Mouse (Mus musculus) monocyte, adult 2 months (primary cell): ENCODE measurements around the gene Hist2h4.
"Not testable (repeated sequence)": the region's sequence is repeated elsewhere in the genome, so short reads cannot be mapped to it uniquely, and the experiment has no call there.

Source experiments
- DNase-seq, 2 experiments: peaks; one replicate each; pipeline ENCODE4 v3.0.0; 2022; ENCODE audit warnings: low spot score in 2 of 2, low read depth in 1 of 2

Gene Hist2h4

GRCm38 (mm10) chr3:96226695-96227648 is 36.1 kb downstream of the Hist2h4 start:
- no peak for DNase-seq

- DNase-seq: no peak
Observed at GRCm38 (mm10) chr3:96225421-96225820, 37.7 kb downstream of the Hist2h4 start.

DNA sequence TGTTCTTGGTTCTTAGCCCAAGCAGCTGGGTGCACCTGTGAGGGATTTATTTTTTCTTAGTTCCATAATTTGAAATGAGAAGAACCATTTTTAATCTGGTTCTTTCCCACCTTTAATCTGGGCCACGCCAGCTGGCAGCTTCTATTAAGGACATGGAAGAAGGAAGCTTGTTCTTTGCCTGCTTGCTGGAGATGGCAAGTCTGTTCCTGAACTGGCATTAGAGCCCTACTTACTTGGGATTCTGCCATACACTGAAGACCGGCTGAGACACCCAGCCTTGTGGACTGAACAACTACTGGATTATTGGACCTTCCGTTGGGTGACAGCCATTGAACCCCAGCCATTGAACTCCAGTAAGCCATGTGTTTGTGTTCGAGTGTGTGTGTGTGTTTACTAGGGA is 40.3 kb downstream of the Hist2h4 start:
- no peak for DNase-seq

DNA sequence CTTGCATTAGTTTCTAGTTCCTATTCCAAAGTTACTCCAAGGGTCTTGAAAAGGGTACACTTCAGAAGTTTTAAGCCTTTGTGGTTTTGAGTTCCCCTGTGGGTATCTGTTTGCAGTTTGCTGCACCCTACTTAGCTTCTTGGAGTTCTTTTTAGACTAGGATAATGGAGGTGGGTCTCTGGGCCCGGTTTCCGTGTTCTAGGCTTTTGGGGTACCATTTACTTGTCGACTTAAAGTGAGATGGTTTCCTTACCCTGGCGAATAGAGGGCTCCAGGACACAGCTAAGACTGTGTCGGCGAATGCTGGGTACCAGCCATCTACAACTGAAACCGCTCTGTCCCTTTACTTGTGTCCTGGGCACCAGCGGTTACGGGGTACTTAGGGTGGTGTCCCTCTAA is 41.5 kb downstream of the Hist2h4 start:
- no peak for DNase-seq

DNA sequence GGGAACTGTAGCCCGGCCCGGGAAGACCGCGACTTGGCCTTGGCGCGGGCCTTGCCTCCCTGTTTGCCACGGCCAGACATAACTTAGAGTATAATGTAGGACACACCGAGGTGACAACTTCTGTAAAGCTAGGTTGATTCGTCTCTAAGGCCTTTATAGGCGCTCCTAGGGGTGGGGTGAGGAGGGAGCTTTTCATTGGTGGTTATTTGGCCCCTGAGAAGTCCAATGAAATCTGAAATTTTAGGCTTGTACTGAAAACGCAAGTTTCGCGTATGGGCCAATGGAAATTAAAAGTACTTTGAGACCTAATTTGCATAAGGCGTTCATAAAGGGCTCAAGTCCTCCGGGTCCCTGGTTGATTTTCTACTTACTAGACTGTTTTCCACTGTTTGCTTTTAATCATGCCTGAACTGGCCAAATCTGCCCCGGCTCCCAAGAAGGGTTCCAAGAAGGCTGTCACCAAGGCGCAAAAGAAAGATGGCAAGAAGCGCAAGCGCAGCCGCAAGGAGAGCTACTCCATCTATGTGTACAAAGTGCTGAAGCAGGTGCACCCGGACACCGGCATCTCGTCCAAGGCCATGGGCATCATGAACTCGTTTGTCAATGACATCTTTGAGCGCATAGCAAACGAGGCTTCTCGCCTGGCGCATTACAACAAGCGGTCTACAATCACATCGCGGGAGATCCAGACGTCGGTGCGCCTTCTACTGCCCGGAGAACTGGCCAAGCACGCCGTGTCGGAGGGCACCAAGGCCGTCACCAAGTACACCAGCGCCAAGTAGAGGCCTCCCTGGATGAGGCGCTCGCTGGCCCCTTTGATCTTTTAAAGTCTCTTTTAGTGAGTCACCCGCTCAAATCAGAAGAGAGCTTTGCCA is 42.1 kb downstream of the Hist2h4 start, which contains the start of the genes Hist2h2ac and Hist2h2be:
Gene Hist2h2ac (minus strand): TSS at position 116 of the 875 bp plus-strand sequence.
Gene Hist2h2be (plus strand): TSS at position 355 of the 875 bp plus-strand sequence.
- peak; percentile 75 to 78 for DNase-seq

DNA sequence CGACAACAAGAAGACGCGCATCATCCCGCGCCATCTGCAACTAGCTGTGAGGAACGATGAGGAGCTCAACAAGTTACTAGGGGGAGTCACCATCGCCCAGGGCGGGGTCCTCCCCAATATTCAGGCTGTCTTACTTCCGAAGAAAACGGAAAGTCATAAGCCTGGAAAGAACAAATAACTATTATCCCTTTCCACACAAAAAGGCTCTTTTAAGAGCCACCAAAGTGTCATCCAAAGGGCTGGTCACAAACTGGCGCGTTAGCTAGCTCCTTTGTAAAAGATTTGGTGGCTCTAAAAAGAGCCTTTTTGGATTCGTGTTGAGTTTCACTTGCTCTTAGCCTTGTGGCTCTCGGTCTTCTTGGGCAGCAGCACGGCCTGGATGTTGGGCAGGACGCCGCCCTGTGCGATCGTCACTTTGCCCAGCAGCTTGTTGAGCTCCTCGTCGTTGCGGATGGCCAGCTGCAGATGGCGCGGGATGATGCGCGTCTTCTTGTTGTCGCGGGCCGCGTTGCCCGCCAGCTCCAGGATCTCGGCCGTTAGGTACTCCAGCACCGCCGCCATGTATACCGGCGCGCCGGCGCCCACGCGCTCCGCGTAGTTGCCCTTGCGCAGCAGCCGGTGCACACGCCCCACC is 42.9 kb downstream of the Hist2h4 start:
- not testable (repeated sequence) for DNase-seq

GRCm38 (mm10) chr3:96219661-96220130 is 43.4 kb downstream of the Hist2h4 start, which contains the start of the genes Bola1 and Hist2h2ab:
Gene Bola1, minus strand, starts transcription at chr3:96219709.
Gene Hist2h2ab, plus strand, starts transcription at chr3:96219865.
- DNase-seq: peak in 1 of 2 experiments; percentile 68

DNA sequence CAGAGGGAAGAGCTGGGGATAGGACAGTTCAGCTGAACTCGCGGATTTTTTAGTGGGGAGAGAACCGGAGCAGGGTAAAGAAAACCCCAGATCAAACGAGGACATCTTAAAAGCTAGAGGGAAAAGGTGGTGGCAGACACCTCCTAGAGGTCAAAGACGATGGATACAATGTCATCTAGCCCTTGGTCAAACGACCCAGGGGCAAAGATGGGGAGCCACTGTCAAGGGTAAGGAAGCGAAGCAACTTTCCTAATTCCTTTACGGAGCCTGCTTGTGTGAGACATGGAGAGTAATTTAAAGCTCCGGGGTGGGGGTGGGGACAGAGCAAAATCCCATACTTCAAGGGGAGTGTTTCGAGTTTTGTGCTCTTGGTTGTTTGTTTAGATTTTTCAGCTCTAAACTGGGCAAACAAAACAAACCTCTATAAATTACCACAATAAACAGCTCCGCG is 43.9 kb downstream of the Hist2h4 start:
- DNase-seq: no peak
